Mouse (Mus musculus): ENCODE results near the gene Bcl7b. TPM values are rescaled to one million over a fixed set of nuclear protein-coding genes. Genes with fewer than 3 reads are reported as not detected.
A peak's percentile ranks its signal among the peaks of the same experiment; 100 is the strongest.

Bcl7b gene
- total and polyA plus RNA-seq, 2 experiments from 2014 or later: 33.2 to 39.7 TPM

- no peak for DNase-seq (ENCODE audit: low spot score)
- H3K9ac ChIP-seq (replicated peaks; ENCODE audit: low read length, poor library complexity, severe bottlenecking): no peak overlapping the region
- no peaks in the 10 kb centered on the region for H3K9me3 ChIP-seq (ENCODE audit: low read length)
- ATAC-seq (ENCODE audit: low FRiP score): no peak
- WGBS: 67% methylated on average over 6 of the region's 6 CpGs
- peaks cover 48% of the 10 kb centered on the region for H3K36me3 ChIP-seq (ENCODE audit: insufficient read depth, low read length)
- no peaks in the 10 kb centered on the region for H3K4me1 ChIP-seq (ENCODE audit: insufficient read depth, low read length)
- H3K4me2 ChIP-seq (ENCODE audit: low read depth, low read length, poor library complexity, severe bottlenecking): no peak overlapping the region
- no peaks in the 10 kb centered on the region for H3K27me3 ChIP-seq (ENCODE audit: insufficient read depth, low read length)
- H3K4me3 ChIP-seq (ENCODE audit: low read depth, low read length): no peak overlapping the region
- H3K27ac ChIP-seq (ENCODE audit: low read depth, low read length): no peak overlapping the region
- no peak for TF ChIP-seq CTCF (IDR thresholded peaks at IDR 0.05)
Observed at GRCm38 (mm10) chr5:135181776-135182175, 13.7 kb downstream of the Bcl7b start.

- Histone ChIP-seq H3K27me3 (ENCODE audit: insufficient read depth, low read length) (no peaks in the 10 kb centered on the region), H3K4me1 (ENCODE audit: insufficient read depth, low read length) (no peaks in the 10 kb centered on the region), H3K27ac (ENCODE audit: low read depth, low read length) (no peak overlapping the region), H3K36me3 (ENCODE audit: insufficient read depth, low read length) (peaks cover 34% of the 10 kb centered on the region), H3K4me3 (ENCODE audit: low read depth, low read length) (no peak overlapping the region), H3K9ac (replicated peaks; ENCODE audit: low read length, poor library complexity, severe bottlenecking) (no peak overlapping the region), H3K9me3 (ENCODE audit: low read length) (no peaks in the 10 kb centered on the region), H3K4me2 (ENCODE audit: low read depth, low read length, poor library complexity, severe bottlenecking) (no peak overlapping the region)
- 58% methylated on average over 8 of the region's 8 CpGs for WGBS
- ATAC-seq (ENCODE audit: low FRiP score) (no peak), DNase-seq (ENCODE audit: low spot score) (no peak)
- TF ChIP-seq CTCF (IDR thresholded peaks at IDR 0.05): no peak
Observed at GRCm38 (mm10) chr5:135183131-135183861, 15.2 kb downstream of the Bcl7b start.

GRCm38 (mm10) chr5:135185016-135185415, 16.9 kb downstream of the Bcl7b start:
- no peak overlapping the region for H3K4me3 ChIP-seq (ENCODE audit: low read depth, low read length)
- H3K4me2 ChIP-seq (ENCODE audit: low read depth, low read length, poor library complexity, severe bottlenecking): no peak overlapping the region
- ATAC-seq (ENCODE audit: low FRiP score) (no peak), DNase-seq (ENCODE audit: low spot score) (no peak)
- no peak for TF ChIP-seq CTCF (IDR thresholded peaks at IDR 0.05)
- no peak overlapping the region for H3K9ac ChIP-seq (replicated peaks; ENCODE audit: low read length, poor library complexity, severe bottlenecking)
- 100% methylated on average over 3 of the region's 3 CpGs for WGBS
- no peak overlapping the region for H3K27ac ChIP-seq (ENCODE audit: low read depth, low read length)
- H3K4me1 ChIP-seq (ENCODE audit: insufficient read depth, low read length): peaks cover 12% of the 10 kb centered on the region; the same call in 1 of the 2 replicates
- no peaks in the 10 kb centered on the region for H3K9me3 ChIP-seq (ENCODE audit: low read length)
- H3K36me3 ChIP-seq (ENCODE audit: insufficient read depth, low read length): peaks cover 19% of the 10 kb centered on the region
- H3K27me3 ChIP-seq (ENCODE audit: insufficient read depth, low read length): no peaks in the 10 kb centered on the region

- H3K27me3 ChIP-seq (ENCODE audit: insufficient read depth, low read length): no peaks in the 10 kb centered on the region
- H3K36me3 ChIP-seq (ENCODE audit: insufficient read depth, low read length): peaks cover 13% of the 10 kb centered on the region
- H3K27ac ChIP-seq (ENCODE audit: low read depth, low read length): no peak overlapping the region
- no peak for ATAC-seq (ENCODE audit: low FRiP score)
- H3K4me3 ChIP-seq (ENCODE audit: low read depth, low read length): no peak overlapping the region
- DNase-seq (ENCODE audit: low spot score): no peak
- H3K9ac ChIP-seq (replicated peaks; ENCODE audit: low read length, poor library complexity, severe bottlenecking): no peak overlapping the region
- H3K4me2 ChIP-seq (ENCODE audit: low read depth, low read length, poor library complexity, severe bottlenecking): no peak overlapping the region
- TF ChIP-seq CTCF (IDR thresholded peaks at IDR 0.05): peak; percentile 37
- 40% methylated on average over 3 of the region's 3 CpGs for WGBS
- H3K4me1 ChIP-seq (ENCODE audit: insufficient read depth, low read length): peaks cover 12% of the 10 kb centered on the region; the same call in 1 of the 2 replicates
- H3K9me3 ChIP-seq (ENCODE audit: low read length): no peaks in the 10 kb centered on the region
Observed at GRCm38 (mm10) chr5:135185596-135185995, 17.5 kb downstream of the Bcl7b start.

- Histone ChIP-seq H3K4me3 (ENCODE audit: low read depth, low read length) (peak overlapping the region; percentile 100), H3K4me2 (ENCODE audit: low read depth, low read length, poor library complexity, severe bottlenecking) (peak overlapping the region; percentile 80), H3K27ac (ENCODE audit: low read depth, low read length) (peak overlapping the region; percentile 90), H3K9ac (replicated peaks; ENCODE audit: low read length, poor library complexity, severe bottlenecking) (peak overlapping the region; percentile 90), H3K9me3 (ENCODE audit: low read length) (no peaks in the 10 kb centered on the region), H3K27me3 (ENCODE audit: insufficient read depth, low read length) (no peaks in the 10 kb centered on the region), H3K4me1 (ENCODE audit: insufficient read depth, low read length) (peaks cover 12% of the 10 kb centered on the region; the same call in 1 of the 2 replicates), H3K36me3 (ENCODE audit: insufficient read depth, low read length) (peaks cover 7% of the 10 kb centered on the region)
- no peak for TF ChIP-seq CTCF (IDR thresholded peaks at IDR 0.05)
- 18% methylated on average over 10 of the region's 10 CpGs for WGBS
- DNase-seq (ENCODE audit: low spot score): no peak
- peak; percentile 39; the same call in 1 of the 2 replicates for ATAC-seq (ENCODE audit: low FRiP score)
Observed at GRCm38 (mm10) chr5:135186231-135186620, 18.1 kb downstream of the Bcl7b start.

GRCm38 (mm10) chr5:135186621-135187348, 18.7 kb downstream of the Bcl7b start, which contains the start of gene Baz1b:
Gene Baz1b (plus strand): TSS chr5:135187264.
- Histone ChIP-seq H3K4me2 (ENCODE audit: low read depth, low read length, poor library complexity, severe bottlenecking) (peak within 1 kb of the TSS; percentile 80), H3K27ac (ENCODE audit: low read depth, low read length) (peak within 1 kb of the TSS; percentile 90), H3K9me3 (ENCODE audit: low read length) (no peaks in the 10 kb centered on the region), H3K36me3 (ENCODE audit: insufficient read depth, low read length) (peaks cover 5% of the 10 kb centered on the region; the same call in 1 of the 2 replicates), H3K27me3 (ENCODE audit: insufficient read depth, low read length) (no peaks in the 10 kb centered on the region), H3K9ac (replicated peaks; ENCODE audit: low read length, poor library complexity, severe bottlenecking) (peak within 1 kb of the TSS; percentile 90), H3K4me3 (ENCODE audit: low read depth, low read length) (peak within 1 kb of the TSS; percentile 100), H3K4me1 (ENCODE audit: insufficient read depth, low read length) (peaks cover 12% of the 10 kb centered on the region; the same call in 1 of the 2 replicates)
- peak; percentile 99 for DNase-seq (ENCODE audit: low spot score)
- ATAC-seq (ENCODE audit: low FRiP score): peak; percentile 97
- TF ChIP-seq CTCF (IDR thresholded peaks at IDR 0.05): peak; percentile 41; the same call in 1 of the 2 replicates
- under 1% methylated on average over 53 of the region's 57 CpGs for WGBS
